Mouse (Mus musculus): ENCODE results near the gene Zfp365.
A peak's percentile ranks its signal among the peaks of the same experiment; 100 is the strongest.

The Zfp365 gene

DNA sequence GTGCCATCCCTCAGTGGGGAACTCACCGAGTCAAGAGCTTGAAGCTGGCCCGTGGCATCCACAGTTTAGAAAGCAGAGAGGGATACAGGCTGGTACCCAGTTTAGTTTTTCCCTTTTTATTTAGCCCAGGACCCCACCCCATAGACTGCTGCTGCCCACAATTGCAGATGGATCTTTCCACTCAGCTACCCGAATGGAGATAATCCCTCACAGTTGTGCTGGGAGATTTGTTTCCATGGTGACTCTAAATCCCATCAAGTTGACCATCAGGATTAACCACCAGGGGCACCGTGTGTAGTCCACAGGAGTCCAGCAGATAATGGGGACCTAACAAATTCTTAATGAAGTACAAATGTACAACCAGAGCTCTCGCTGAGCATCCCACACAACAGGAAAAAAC, 11.3 kb downstream of the Zfp365 start:
- DNase-seq: no peak

DNA sequence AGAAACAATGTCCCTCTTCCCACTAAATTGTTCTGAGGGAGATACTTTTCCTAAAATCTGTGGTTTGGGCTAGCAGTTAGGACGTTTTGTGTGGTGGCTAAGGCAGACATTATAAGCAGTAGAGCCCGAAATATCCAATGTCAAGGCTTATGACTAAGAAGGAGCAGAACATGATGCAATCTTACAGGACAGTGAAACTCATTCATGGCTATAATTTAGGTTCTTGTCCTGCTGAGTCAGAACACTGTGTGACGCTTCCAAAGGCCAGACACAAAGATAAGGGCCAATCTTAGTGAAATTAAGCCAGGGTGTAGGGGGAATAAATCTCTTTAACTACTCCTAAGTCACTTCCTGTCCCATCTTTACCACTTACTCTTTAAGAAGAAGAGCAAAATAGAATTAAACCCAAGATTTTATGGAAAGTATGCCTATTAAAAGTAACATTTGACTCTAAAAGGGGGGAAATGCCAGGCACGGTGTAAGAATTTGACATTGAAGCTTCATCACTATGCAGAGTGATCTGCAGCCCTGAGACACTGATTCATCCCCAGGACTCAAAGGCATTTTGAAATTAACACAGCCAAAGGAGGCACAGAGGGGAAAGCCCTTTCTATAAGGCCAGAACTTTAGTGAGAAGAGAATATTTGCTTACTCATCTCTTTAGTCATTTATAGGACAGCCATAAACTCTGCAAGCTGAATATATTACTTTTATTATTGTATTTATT, 13.3 kb downstream of the Zfp365 start:
- DNase-seq: no peak

DNA sequence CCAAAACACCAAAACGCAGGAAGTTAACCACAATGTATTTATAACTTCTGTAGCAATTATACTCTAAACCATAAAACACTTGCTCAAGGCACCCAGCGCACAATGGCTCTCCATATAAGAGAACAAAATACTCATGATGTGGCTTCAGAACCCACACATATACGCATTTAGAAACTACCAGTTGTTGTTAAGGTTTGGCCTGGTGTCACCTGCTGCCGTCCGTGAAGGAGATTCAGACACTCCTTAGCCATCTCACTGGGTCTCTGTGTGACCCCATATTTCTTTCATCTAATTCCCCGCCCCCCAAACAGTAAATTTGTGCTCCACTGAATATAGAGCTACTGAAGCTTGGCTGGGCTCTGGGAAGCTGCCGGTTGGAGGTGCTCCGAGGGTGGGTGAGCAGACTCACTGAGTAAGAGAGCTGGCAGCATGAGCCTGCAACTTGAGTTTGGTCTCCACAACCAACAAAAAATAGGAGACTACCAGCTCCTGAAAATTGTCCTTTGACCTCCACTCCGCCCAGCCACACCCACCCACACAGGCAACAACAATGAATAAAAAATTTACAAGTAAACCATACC, 14.0 kb downstream of the Zfp365 start:
- no peak for DNase-seq

DNA sequence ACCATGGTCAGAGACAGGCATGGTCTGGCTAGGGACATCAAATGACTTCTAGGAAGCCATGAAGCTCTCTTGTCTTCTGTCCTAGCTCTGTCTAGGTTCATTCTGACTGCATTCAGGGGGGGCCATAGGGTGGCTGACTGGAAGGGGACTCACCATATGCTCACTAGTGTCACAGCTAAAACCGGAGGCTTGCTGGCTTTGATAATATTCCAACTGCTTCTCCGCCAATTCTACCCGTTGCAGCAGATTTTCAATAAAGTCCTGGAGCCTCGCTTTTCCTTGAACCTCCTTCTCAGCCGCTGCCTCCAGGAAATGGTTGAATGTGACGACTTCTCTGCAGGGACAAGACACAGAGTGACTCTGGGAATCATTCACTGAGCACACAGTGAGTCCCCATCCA, 15.2 kb downstream of the Zfp365 start:
- no peak for DNase-seq

DNA sequence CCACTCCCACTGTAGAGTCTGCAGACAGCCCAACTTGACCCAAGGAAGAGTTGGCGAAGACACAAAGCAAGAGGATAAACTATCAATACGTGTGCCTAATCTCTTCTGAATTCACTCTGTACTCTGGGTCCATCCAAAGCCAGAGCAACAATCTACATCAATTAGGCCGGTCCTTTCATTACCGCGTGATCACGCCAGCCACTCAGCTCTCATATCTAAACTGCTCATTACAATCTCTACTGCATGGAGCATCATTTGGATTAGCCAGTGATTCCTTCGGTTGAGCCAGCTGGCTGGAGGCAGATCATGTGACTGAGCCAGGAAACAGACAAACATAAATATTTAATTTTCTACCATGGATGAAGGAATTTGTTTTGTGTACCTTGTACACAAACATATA, 17.8 kb downstream of the Zfp365 start:
- DNase-seq: no peak

DNA sequence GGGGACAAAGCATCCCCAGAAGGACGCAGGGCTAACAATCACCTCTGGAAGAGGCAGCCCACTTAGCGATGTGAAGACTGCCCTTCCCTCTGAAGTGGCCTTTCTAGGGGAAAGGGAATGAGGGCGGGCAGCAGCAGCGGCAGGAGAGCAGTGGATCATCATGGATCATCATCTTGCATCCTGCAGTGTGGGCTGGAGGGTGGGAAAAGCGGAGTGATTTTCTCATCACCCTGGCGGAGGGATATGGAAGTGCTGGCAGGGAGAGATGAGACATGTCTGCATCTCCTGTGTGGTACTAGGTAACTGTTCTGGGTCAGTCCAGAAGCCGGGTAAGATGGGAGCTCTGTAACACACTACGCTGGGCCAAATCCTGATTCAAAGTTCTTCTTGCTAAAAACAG, 18.4 kb downstream of the Zfp365 start:
- DNase-seq: no peak

DNA sequence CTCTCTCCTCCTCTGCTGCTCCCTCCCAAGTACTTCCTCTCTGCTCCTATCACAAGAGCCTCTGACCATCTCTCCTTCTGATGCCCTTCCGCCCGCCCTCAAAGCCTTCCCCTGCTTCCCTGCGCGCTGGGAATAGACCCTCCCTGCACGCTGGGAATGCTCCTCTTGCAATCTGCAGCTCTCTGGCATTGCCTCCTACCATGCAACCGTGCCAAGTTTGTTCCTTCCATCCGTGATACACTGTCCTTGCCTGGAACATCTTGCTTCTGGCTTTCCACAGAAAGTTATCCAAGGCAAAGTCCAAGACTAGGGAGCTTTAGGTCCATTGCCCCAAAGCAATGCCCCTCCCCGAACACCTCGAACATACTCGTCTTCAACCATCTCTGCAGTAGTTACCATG, 19.2 kb downstream of the Zfp365 start:
- no peak for DNase-seq

DNA sequence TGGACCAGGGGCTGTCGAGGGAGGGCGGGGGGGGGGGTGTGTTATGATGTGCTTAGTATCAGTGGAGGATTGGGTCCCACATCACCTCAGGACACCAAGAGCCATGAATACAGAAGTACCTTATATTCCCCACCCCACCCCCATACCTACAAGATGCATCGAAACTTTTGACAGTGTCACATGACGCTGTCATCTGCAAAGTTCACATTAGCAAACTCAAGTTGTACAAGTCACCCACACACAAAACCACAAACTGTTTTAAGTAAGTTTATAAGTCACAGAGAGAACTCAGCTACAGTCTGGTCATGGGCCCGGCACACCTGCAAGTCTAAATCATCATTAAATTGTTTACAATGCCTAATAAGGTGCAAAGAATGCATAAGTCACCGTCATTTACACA, 21.3 kb downstream of the Zfp365 start:
- DNase-seq: no peak

DNA sequence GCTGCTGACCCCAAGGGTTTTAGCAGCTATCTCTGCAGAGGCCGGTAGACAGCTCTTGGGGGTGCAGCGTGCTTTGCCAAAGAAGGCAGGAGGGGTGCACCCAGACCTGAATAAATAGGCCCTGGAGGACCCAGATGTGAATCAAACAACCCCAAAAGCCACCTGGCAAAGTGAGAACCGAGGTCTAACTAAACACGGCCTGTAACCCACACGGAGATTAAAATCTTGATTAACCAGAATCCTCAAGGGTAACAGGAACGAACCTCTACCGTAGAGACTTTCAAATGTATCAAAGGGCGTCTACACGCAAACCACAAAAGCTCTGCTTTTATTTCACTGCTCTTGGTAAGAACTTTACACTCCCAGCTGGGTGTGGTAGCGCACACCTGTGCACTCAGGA, 24.5 kb downstream of the Zfp365 start:
- DNase-seq: peak; percentile 33

DNA sequence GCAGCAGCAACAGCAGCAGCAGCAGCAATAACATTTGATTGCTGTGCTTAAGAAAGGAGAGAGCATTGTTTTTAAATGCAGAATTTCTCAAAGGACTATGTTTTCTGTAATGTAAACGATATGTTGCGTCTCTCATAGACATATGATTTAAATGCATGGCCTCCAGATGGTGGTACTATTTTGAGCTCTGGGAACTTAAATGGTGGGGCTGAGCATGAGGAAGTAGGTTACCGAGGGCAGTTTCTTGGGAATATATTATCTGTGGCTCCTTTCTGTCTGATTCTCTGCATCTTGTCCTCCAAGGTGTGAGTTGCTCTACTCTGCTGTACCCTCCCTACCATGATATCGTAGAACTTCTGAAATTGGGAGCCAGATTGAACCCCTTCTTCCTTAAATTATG, 31.8 kb downstream of the Zfp365 start:
- DNase-seq: no peak

DNA sequence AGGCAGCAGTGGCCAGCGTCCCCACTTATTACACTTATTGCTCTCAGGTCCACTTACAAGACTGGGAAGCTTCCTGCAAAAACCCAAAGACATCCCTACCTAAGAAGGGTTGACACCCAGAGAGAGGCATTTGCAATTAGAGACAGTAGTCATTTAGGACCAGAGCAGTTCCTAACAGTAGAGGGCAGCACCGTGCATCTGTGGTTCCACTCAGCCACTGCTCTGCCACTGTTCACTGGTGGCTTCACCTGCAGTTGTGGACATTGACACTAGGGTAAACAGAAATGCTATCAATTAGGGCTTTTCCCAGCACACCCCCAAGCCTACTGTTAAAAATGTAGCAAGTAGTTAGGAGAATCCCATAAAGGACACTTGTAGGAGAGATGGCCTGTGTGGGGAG, 40.7 kb downstream of the Zfp365 start:
- DNase-seq: peak; percentile 80

DNA sequence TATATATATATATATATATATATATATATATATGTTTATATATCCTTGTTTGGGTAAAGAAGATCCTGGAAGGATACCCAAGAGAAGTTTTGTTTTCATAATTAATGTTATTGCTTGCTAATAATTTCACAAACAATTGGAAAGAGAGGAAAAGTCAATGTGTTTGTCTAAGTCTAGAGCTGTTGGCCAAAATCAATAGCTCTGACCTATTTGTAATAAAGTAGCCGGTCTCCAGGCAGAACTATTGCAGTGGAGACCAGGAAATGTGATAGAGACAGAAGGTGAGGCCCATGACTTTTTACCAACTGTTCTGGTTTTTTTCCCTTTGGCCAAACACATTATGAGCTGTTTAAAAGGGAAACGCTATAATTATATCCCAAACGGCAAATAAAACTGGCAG, 44.2 kb downstream of the Zfp365 start:
- DNase-seq: no peak

DNA sequence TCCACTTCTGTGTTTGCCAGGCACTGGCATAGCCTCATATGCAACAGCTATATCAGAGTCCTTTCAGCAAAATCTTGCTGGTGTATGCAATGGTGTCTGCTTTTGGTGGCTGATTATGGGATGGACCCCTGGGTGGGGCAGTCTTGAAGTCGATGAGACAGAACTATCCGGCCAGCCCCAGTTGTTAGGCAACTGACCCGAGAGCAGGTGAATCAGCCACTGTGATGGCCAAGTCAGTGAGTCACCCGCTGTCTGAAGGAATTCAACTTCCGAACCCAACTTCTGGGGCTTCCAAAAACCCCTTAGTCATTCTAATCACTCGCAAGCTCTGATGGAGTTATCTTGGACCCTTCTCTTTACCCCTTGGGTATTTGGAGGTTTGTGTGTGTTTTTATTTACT, 46.6 kb downstream of the Zfp365 start:
- no peak for DNase-seq

DNA sequence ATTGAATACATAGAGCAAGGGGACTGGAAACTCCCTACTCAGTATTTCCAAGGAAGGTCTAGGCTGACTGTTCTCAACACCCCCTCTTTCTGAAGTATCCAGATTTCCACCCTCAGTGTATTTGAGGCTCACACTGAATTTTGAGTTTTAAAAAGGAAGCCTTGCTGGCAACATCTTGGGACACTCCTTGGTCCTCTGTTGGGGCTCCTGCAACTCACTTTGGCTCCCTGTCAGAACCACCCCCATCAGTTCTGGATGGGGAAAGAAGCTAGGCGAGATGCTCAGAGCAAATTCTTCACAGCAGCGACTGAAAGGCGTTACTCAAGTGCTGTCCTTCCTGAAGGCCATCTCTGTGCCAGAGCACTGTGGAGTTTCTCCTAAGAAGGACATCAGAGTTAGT, 47.4 kb downstream of the Zfp365 start:
- no peak for DNase-seq

DNA sequence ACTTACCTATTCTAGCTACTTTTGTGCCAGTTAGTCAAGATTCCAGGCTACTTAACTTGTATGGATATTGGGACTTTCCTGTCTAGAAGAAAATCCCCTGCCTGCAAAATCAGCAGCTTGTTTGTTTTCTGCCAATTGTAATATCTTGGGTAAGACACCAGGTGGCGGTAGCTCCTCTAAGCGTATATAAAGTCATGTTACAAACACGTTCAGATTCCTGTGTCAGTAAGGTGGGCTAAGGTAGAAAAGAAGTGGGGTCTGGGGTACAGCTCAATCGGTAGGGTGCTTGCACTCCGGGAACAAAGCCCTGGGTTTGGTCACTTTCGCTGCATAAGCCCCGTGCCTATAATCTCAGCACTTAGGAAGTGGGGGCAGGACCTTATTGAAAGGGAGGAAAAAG, 50.1 kb downstream of the Zfp365 start:
- peak; percentile 44 for DNase-seq

DNA sequence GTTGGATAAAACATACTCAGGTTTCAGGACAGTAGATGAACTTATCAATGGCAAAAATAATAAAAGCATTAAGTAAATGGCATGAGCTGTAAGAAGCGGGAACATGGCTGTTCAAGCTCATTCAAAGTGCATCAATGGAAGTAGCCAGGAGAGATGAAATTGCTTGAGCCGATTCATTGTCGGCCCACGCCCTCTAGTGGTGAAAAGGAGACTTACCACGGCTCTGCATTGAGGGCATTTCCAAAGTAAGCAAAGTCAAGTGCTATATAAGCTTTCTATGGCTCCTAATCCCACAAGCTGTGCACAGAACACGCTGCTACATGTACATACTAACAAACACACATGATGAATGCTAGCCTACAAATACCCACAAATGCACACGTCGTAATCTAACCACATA, 53.6 kb downstream of the Zfp365 start:
- DNase-seq: peak; percentile 72

DNA sequence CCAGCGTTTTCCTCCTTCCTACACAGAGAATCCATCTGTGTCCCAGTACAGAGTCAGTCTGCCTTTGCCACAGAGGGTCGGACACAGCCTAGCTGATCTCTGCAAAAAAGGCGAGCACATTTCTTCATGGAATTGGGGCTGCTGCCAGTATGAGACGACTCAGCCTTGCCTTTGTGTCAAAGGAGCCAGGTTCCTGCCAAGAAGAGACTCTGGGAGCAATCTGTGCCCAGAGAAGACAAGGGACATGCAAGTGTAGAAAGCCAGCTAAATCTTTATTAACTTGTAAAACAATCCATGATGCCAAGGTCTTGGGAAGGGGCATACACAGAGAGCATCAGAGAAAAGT, 54.9 kb downstream of the Zfp365 start:
- DNase-seq: no peak

DNA sequence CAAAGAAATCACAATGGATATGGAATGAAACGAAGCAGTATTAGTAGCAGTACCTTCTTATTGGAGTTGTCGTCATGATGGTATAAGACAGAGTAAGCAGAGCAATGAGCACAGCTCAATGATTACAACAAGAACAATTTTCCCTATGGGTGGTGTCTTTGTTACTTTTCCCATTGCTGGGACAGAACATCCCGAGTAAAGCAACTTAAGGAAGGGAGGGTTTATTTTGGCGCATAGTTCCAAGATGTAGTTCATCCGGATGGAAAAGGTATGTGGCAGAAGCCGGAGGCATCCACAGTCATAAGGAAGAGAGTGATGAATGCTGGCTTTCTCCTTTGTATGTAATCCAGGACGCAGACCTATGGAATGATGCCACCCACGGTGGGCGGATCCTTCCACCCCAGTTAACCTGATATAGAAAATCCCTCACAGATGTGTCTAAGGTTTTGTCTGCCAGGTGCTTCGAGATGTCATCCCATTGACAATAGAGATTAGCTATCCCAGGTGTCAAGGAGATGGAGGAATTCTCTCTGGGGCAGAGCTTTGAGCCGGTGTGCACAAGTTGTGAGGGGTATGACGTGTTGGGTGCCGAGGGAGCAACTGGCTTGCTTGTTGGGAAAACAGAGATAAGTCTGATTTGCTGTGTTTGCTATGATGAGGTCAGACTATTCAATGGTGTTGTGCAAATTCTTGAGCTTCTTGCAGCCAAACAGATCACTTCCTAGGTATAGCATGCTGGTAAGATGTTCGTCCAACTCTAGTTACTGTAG, 55.5 kb downstream of the Zfp365 start:
- no peak for DNase-seq

DNA sequence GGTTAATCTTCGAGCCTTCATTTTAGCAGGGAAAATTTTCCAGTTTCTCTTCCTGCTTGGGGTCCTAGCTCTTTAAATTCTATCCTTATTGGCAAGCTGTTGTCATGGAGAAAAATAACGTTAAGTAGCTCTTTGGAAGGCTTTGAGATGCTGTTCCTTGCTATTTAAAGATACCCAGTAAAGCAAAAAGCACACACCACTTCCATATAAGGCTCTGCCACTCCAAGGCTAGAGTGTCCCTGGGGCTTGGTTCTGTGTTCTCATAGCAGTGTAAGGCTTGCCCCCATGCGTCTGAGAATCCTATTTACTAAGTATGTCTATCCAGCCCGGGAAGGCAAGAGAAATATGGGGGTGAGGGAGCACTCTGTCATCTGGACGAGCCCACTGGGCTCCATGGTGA, 56.7 kb downstream of the Zfp365 start:
- DNase-seq: no peak

DNA sequence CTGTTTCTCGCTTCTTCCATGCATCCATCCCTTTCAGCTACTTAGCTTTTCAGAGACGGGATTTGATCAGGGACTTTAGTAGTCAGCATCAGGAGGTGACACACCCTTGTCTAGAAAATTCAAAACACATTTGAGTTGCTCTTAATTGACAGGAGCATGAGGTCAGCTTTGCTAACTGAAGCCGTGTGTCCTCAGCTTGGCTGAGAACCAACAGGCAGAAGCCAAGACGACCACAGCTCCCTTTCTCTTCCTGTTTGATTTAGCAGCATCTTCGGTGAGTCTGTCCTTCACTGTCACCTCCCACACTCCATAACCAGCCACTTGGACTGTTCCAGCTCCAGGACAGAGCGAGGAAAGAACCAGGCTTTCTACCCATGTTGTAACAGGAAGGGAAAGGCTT, 60.1 kb downstream of the Zfp365 start:
- DNase-seq: no peak

DNA sequence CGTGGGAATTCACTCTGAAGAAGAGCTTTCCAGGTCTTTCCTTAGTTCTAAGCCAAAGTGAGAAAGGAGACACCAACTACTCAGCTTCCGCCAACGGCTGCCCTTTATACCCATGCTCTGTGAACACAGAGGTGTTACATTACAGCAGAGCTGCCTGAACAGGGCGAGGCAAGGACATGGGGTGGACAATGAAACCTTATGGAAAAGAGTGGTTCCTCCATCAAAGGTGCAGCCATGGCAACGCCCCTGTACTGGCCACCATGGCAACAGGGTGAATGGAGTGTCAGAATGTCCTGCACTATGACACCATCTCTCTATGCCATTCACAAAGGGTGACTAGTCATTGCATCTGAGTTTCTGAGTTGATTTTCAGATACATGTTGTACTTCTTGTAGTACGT, 61.4 kb downstream of the Zfp365 start:
- no peak for DNase-seq

DNA sequence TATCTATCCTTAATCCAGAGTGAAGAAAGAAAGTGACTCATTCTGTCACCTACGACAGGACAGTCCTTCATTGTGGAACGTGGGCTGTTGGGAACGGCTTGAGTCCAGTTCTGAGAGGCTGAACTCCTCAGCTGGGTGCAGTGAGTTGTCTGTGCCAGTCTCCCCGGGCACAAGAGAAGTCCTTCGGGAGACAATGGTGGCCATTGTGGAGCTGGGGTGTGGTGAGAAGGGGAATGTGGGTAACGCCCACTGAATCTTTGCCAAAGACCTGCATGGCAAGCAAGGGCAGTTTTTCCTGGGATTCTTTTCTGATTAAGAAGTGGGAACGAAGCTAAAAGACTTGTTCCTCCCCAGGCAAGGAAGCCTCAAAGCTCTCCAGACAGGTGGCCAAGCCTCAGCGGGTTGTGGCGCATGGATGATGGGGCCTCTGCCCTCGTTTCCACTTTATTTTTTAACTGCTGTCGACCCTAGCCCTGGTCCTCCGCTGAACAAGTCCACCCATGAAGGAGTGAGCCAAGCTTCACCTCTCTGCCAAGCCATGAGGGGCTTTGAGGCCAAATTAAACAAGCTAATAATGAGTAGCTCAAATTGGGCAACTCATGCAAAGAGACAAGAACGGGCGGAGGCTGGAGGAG, 66.3 kb downstream of the Zfp365 start:
- no peak for DNase-seq

DNA sequence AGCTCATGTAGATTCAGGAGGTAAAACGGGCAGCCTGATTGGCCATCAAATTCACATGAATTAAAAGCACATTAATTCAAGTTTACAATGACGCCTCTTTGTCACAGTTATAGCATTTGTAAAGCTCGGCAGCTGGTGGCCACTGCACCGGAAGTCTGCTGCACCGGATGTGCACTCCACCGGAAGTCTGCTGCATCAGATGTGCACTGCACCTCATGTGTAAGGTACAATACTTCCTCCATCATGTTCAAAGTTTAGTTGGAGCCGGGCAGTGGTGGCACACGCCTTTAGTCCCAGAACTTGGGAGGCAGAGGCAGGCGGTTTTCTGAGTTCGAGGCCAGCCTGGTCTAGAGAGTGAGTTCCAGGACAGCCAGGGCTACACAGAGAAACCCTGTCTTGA, 70.9 kb downstream of the Zfp365 start:
- peak; percentile 8 for DNase-seq

DNA sequence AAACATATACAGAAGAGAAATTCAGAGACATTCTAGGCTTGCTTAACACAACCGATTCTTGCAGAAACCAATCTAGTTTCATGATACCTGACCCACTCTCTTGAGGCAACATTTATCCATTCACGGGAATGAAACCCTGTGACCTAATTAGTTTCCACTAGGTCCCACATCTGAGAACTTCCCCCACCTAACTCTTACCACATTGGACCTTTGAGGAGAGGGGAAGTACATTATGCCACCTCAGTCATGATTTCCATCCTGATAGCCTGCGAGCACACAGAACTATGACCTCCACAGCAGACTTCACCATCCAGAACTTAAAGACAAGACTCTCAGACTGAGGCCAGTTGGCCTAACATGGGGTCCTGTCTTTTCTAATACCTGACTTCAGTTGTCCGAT, 71.7 kb downstream of the Zfp365 start:
- no peak for DNase-seq

All from thymus, postnatal 14 days (tissue).